Mouse (Mus musculus): ENCODE results near the gene Zfp710. TPM values are rescaled to one million over a fixed set of nuclear protein-coding genes. Genes with fewer than 3 reads are reported as not detected.
A peak's percentile ranks its signal among the peaks of the same experiment; 100 is the strongest.

Zfp710 gene
- polyA plus RNA-seq, 1 experiment from 2014 or later: 10.3 TPM

- Histone ChIP-seq H3K27me3 (ENCODE audit: control insufficient read depth, insufficient read depth, low read length) (no peaks in the 10 kb centered on the region), H3K36me3 (ENCODE audit: control insufficient read depth, insufficient read depth, low read length) (no peaks in the 10 kb centered on the region), H3K9ac (ENCODE audit: low read length) (no peak overlapping the region), H3K4me2 (replicated peaks; ENCODE audit: low read depth) (no peak overlapping the region), H3K27ac (replicated peaks) (no peak overlapping the region), H3K4me1 (replicated peaks; ENCODE audit: control insufficient read depth, insufficient read depth) (peaks cover 19% of the 10 kb centered on the region), H3K4me3 (ENCODE audit: low read depth, low read length) (no peak overlapping the region), H3K9me3 (ENCODE audit: control insufficient read depth, low read length) (no peaks in the 10 kb centered on the region)
- WGBS: 59% methylated on average over 12 of the region's 12 CpGs
- no peak for ATAC-seq (ENCODE audit: low FRiP score, low TSS enrichment)
- TF ChIP-seq EP300 (optimal IDR thresholded peaks at IDR 0.05) (no peak), CTCF (IDR thresholded peaks at IDR 0.05; ENCODE audit: low read depth) (no peak)
- DNase-seq (ENCODE audit: low spot score): no peak
Measured at GRCm38 (mm10) chr7:80055781-80056180, 31.2 kb downstream of the Zfp710 start.

DNA sequence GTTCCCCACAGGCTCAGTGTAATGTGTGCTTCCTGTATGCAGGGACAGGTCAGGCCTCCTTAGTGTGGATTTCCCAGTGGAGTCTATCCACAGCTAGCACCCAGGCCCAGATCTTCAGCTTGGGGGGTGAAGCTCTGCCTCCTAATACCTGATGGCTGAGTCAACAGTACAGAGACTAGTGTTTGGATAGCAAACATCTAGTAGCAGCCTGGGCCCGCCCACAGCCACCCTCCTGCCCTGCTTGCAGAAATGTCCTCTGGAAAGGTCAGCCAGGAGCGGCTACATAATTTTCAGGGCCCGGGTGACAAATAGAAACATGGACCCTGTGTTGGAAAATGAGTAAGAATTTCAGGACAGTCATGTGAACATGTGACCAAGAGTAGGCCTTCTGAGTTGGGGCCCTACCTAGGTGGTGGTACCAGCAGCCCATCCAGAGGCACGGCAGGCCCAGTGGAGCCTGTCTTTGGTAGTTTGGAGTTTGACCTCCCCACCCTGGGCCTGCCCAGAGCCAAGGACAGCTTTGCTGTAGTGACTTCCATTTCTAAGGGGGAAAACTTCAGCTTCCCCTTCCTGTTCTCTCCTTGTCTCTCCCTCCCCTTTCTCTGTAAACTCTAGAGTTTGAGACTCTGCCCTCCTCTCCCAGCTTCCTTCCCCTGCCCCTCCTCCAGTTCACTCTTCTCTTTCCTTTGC, 32.5 kb downstream of the Zfp710 start:
- no peaks in the 10 kb centered on the region for H3K36me3 ChIP-seq (ENCODE audit: control insufficient read depth, insufficient read depth, low read length)
- WGBS: 51% methylated on average over 4 of the region's 4 CpGs
- ATAC-seq (ENCODE audit: low FRiP score, low TSS enrichment) (peak; percentile 79), DNase-seq (ENCODE audit: low spot score) (peak; percentile 89)
- peaks cover 17% of the 10 kb centered on the region for H3K4me1 ChIP-seq (replicated peaks; ENCODE audit: control insufficient read depth, insufficient read depth)
- H3K9me3 ChIP-seq (ENCODE audit: control insufficient read depth, low read length): no peaks in the 10 kb centered on the region
- H3K4me2 ChIP-seq (replicated peaks; ENCODE audit: low read depth): no peak overlapping the region; the same call in 1 of the 2 replicates
- peak overlapping the region; percentile 94 for H3K27ac ChIP-seq (replicated peaks)
- no peak overlapping the region for H3K4me3 ChIP-seq (ENCODE audit: low read depth, low read length)
- H3K9ac ChIP-seq (ENCODE audit: low read length): peak overlapping the region; percentile 23; the same call in 1 of the 2 replicates
- no peaks in the 10 kb centered on the region for H3K27me3 ChIP-seq (ENCODE audit: control insufficient read depth, insufficient read depth, low read length)
- TF ChIP-seq EP300 (optimal IDR thresholded peaks at IDR 0.05) (no peak), CTCF (IDR thresholded peaks at IDR 0.05; ENCODE audit: low read depth) (no peak)

DNA sequence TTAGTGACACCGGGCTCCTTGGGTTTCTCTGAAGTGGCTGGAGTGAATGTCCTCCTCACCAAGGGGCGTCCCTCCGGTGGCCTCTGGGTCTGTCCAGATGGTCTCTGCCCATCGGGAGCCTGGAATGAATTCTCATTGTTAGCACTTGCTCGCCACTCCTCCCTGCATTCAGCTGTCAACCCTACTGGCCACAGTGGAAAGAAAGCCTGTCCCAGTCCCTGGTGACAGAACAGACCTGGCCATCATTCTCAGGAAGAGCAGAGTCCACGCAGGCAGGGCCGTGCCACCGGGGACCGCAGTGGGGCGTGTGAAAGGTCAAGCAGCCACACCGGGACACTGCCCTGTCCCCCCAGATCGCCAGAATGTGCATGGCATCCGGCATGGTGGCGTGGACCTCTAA, 33.2 kb downstream of the Zfp710 start:
- Histone ChIP-seq H3K9ac (ENCODE audit: low read length) (no peak overlapping the region), H3K27me3 (ENCODE audit: control insufficient read depth, insufficient read depth, low read length) (no peaks in the 10 kb centered on the region), H3K36me3 (ENCODE audit: control insufficient read depth, insufficient read depth, low read length) (no peaks in the 10 kb centered on the region), H3K4me2 (replicated peaks; ENCODE audit: low read depth) (no peak overlapping the region; the same call in 1 of the 2 replicates), H3K4me3 (ENCODE audit: low read depth, low read length) (no peak overlapping the region), H3K4me1 (replicated peaks; ENCODE audit: control insufficient read depth, insufficient read depth) (peaks cover 12% of the 10 kb centered on the region), H3K27ac (replicated peaks) (peak overlapping the region; percentile 94), H3K9me3 (ENCODE audit: control insufficient read depth, low read length) (no peaks in the 10 kb centered on the region)
- ATAC-seq (ENCODE audit: low FRiP score, low TSS enrichment) (no peak), DNase-seq (ENCODE audit: low spot score) (peak; percentile 43)
- TF ChIP-seq EP300 (optimal IDR thresholded peaks at IDR 0.05) (no peak), CTCF (IDR thresholded peaks at IDR 0.05; ENCODE audit: low read depth) (no peak)
- 48% methylated on average over 14 of the region's 14 CpGs for whole genome bisulfite sequencing

- 54% methylated on average over 4 of the region's 4 CpGs for WGBS
- Histone ChIP-seq H3K27me3 (ENCODE audit: control insufficient read depth, insufficient read depth, low read length) (no peaks in the 10 kb centered on the region), H3K36me3 (ENCODE audit: control insufficient read depth, insufficient read depth, low read length) (no peaks in the 10 kb centered on the region), H3K4me3 (ENCODE audit: low read depth, low read length) (no peak overlapping the region), H3K27ac (replicated peaks) (peak overlapping the region; percentile 94), H3K9me3 (ENCODE audit: control insufficient read depth, low read length) (no peaks in the 10 kb centered on the region), H3K4me2 (replicated peaks; ENCODE audit: low read depth) (0 out of 2 replicates have a peak overlapping the region, but pooled peaks have one; percentile 1), H3K4me1 (replicated peaks; ENCODE audit: control insufficient read depth, insufficient read depth) (peaks cover 12% of the 10 kb centered on the region), H3K9ac (ENCODE audit: low read length) (0 out of 2 replicates have a peak overlapping the region, but pooled peaks have one; percentile 1)
- TF ChIP-seq CTCF (IDR thresholded peaks at IDR 0.05; ENCODE audit: low read depth) (no peak), EP300 (optimal IDR thresholded peaks at IDR 0.05) (no peak)
- DNase-seq (ENCODE audit: low spot score) (no peak), ATAC-seq (ENCODE audit: low FRiP score, low TSS enrichment) (no peak)
Measured at GRCm38 (mm10) chr7:80058405-80059063, 33.9 kb downstream of the Zfp710 start.

- Histone ChIP-seq H3K4me2 (replicated peaks; ENCODE audit: low read depth) (no peak overlapping the region), H3K27me3 (ENCODE audit: control insufficient read depth, insufficient read depth, low read length) (no peaks in the 10 kb centered on the region), H3K4me1 (replicated peaks; ENCODE audit: control insufficient read depth, insufficient read depth) (peaks cover 12% of the 10 kb centered on the region), H3K36me3 (ENCODE audit: control insufficient read depth, insufficient read depth, low read length) (no peaks in the 10 kb centered on the region), H3K9me3 (ENCODE audit: control insufficient read depth, low read length) (no peaks in the 10 kb centered on the region), H3K27ac (replicated peaks) (peak overlapping the region; percentile 94), H3K4me3 (ENCODE audit: low read depth, low read length) (no peak overlapping the region), H3K9ac (ENCODE audit: low read length) (no peak overlapping the region)
- DNase-seq (ENCODE audit: low spot score) (no peak), ATAC-seq (ENCODE audit: low FRiP score, low TSS enrichment) (no peak)
- 59% methylated on average over 13 of the region's 13 CpGs for WGBS
- TF ChIP-seq CTCF (IDR thresholded peaks at IDR 0.05; ENCODE audit: low read depth) (no peak), EP300 (optimal IDR thresholded peaks at IDR 0.05) (no peak)
Measured at GRCm38 (mm10) chr7:80059064-80059838, 34.6 kb downstream of the Zfp710 start.
